ENCODE assay signal across 18 mouse cellular contexts in the genomic region with DNA sequence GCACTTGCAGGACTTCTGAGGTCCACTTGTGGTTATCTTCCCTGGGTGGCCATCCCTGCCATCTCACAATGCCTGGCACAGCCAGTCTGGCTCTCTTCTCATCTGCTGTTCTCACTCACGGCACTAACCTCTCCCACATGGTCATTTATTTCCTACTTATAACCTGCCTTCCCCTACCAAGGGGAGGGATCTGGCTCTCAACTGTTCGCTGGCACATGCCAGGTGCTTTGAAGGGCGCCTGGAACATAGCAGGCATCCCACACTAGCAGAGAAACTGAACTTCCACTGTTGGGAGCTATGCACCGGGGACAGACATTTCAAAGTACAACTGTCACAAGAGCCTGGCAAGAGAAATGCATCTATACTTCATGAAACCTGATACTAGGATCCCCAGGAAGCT. TPM values are rescaled to one million over a fixed set of nuclear protein-coding genes. Genes with fewer than 3 reads are reported as not detected.
"Had no signal": no experiment of that assay in that cellular context is flagged by ENCODE, and none has a peak within 500 bp of the region (broad histone marks: within the 10 kb centered on the region; RNA-seq: fewer than 3 reads in every experiment).

No protein-coding gene starts in this region.

- H3K4me2 ChIP-seq: lung, embryonic 15.5 days; midbrain, embryonic 11.5 days; midbrain, embryonic 13.5 days; midbrain, embryonic 15.5 days; neural tube, embryonic 12.5 days; stomach, embryonic 15.5 days had no signal

- H3K4me3 ChIP-seq: lung, embryonic 15.5 days; megakaryocyte, embryonic 14.5 days; midbrain, embryonic 13.5 days; midbrain, embryonic 15.5 days; neural tube, embryonic 12.5 days; stomach, embryonic 15.5 days had no signal

- H3K27ac ChIP-seq: lung, embryonic 15.5 days; macrophage; midbrain, embryonic 13.5 days; midbrain, embryonic 15.5 days; neural tube, embryonic 12.5 days; stomach, embryonic 15.5 days; stomach, postnatal 0 days had no signal

- H3K36me3 ChIP-seq: lung, embryonic 15.5 days; midbrain, embryonic 15.5 days; neural tube, embryonic 12.5 days; stomach, embryonic 15.5 days had no signal

- ATAC-seq: liver, postnatal 0 days; lung, postnatal 0 days; midbrain, embryonic 13.5 days; midbrain, embryonic 15.5 days had no signal

- H3K27me3 ChIP-seq: midbrain, embryonic 13.5 days; midbrain, embryonic 15.5 days; neural tube, embryonic 12.5 days; stomach, embryonic 15.5 days had no signal

- H3K9me3 ChIP-seq: lung, embryonic 15.5 days; megakaryocyte, embryonic 14.5 days; midbrain, embryonic 13.5 days; midbrain, embryonic 15.5 days; neural tube, embryonic 12.5 days; stomach, embryonic 15.5 days had no signal

- H3K9ac ChIP-seq: liver, postnatal 0 days; lung, embryonic 15.5 days; midbrain, embryonic 13.5 days; midbrain, embryonic 15.5 days; neural tube, embryonic 12.5 days; stomach, embryonic 15.5 days had no signal

- DNase-seq: liver, postnatal 0 days; lung, adult 2 months; lung, postnatal 14 days; lung, postnatal 36 days; right cerebral cortex, postnatal 14 days; thymus, adult 2 months; thymus, postnatal 25 days had no signal

RNA-seq across cellular contexts. Expression of a gene that starts 56.1 kb away (rescaled TPM):
- polyA plus RNA-seq: lung, adult 2 months; lung, postnatal 0 days; spleen, adult 2 months had no signal
